In genomic region chr10:117695027-117695426, GRCm38 (mm10) we compare ENCODE assay signal across 19 mouse cellular contexts. TPM values are rescaled to one million over a fixed set of nuclear protein-coding genes. Genes with fewer than 3 reads are reported as not detected.
A peak's percentile ranks its signal among the peaks of the same experiment; 100 is the strongest.
DNase-seq lines count a peak whose midpoint lies in the region; ATAC-seq and TF ChIP-seq lines count a peak whose summit lies in the region.
"Had no signal": no experiment of that assay in that cellular context is flagged by ENCODE, and none has a peak within 500 bp of the region (broad histone marks: within the 10 kb centered on the region; RNA-seq: fewer than 3 reads in every experiment).

No protein-coding gene starts in this region.

- CTCF ChIA-PET in Patski (lab: Charles Lee): interaction anchor here (1.0 to 1.3 kb wide), 2 partner anchors 8 to 10 kb away, joined by 3 to 6 read pairs; no protein-coding TSS in a partner anchor

- DNase-seq in Patski (ENCODE audit: low read depth, low spot score): no peak
- peak; percentile 96 for DNase-seq in adipocyte (ENCODE audit: low spot score)
- no peak for DNase-seq in cerebellum, adult 11 months
- DNase-seq in right cerebral cortex, adult 18-20 months: no peak
- DNase-seq: adrenal gland, adult 2 months; adrenal gland, adult 8-10 months; adrenal gland, postnatal 10 days; adrenal gland, postnatal 14 days; adrenal gland, postnatal 25 days; adrenal gland, postnatal 36 days; B cell, adult 2 months; cerebellum, adult 11-12 months; cerebellum, adult 18-20 months; cerebellum, adult 2 months; cerebellum, adult 8-10 months; cerebellum, adult 9-10 months had no signal

- no peak for TF ChIP-seq CTCF in Patski (IDR thresholded peaks at IDR 0.05)

- ATAC-seq in Patski: peak; percentile 49
- ATAC-seq: activated CD4-positive, CD25-positive, alpha-beta regulatory T cell, adult 4 months; CD4-positive, CD25-positive, alpha-beta regulatory T cell, adult 4 months had no signal

- in situ Hi-C loops in Patski (cut with MboI; ENCODE audit: low pct_unique_long_range_greater_than_20kb): no loop called here

- H3K27me3 ChIP-seq in Patski: no peaks in the 10 kb centered on the region
- H3K27me3 ChIP-seq: CH12.LX had no signal

- POLR2A ChIA-PET in Patski (lab: Charles Lee): no interaction called here

RNA-seq across cellular contexts. Expression of gene Mdm2, which starts 15.5 kb away (rescaled TPM):
- 64.0 TPM for polyA plus RNA-seq in Patski (2021)

RNA-seq across cellular contexts. Expression of gene Slc35e3, which starts 51.1 kb away (rescaled TPM):
- 19.4 TPM for polyA plus RNA-seq in Patski (2021)
